Mouse (Mus musculus) lung, embryonic 16.5 days (tissue): ENCODE measurements around the gene Atp5g1. TPM values are rescaled to one million over a fixed set of nuclear protein-coding genes. Genes with fewer than 3 reads are reported as not detected.

ENCODE experiments used
- ATAC-seq: fragments of 200-750 bp; cut with Nextera tagmentation; 2 replicates; pipeline ENCODE4 v1.8.0; 2017; ENCODE audit warnings: low read depth, mild to moderate bottlenecking, moderate library complexity
- H3K27ac ChIP-seq: fragments of 300-500 bp; sonication (generic); 2 replicates; pipeline ENCODE4 v1.5.1; 2014; ENCODE audit warnings: mild to moderate bottlenecking, control low read depth, low read length
- H3K27me3 ChIP-seq: fragments of 300-500 bp; sonication (generic); 2 replicates; pipeline ENCODE4 v1.6.1; 2014; ENCODE audit warnings: low read depth, low read length, mixed read lengths; ENCODE audit not compliant: control insufficient read depth, insufficient read depth
- H3K36me3 ChIP-seq: fragments of 300-500 bp; sonication (generic); 2 replicates; pipeline ENCODE4 v1.6.1; 2014; ENCODE audit warnings: low read length; ENCODE audit not compliant: control insufficient read depth, insufficient read depth
- H3K4me1 ChIP-seq: fragments of 300-500 bp; sonication (generic); replicated peaks from 2 replicates; pipeline ENCODE4 v1.6.1; 2014; ENCODE audit warnings: low read length, mixed read lengths; ENCODE audit not compliant: control insufficient read depth, insufficient read depth
- H3K4me2 ChIP-seq: fragments of 300-500 bp; sonication (generic); 2 replicates; pipeline ENCODE4 v1.6.1; 2014; ENCODE audit warnings: low read depth, low read length, control low read depth
- H3K4me3 ChIP-seq: fragments of 300-500 bp; sonication (generic); 2 replicates; pipeline ENCODE4 v1.5.1; 2014; ENCODE audit warnings: mild to moderate bottlenecking, low read length, control low read depth
- H3K9ac ChIP-seq: fragments of 300-500 bp; sonication (generic); 2 replicates; pipeline ENCODE4 v1.6.1; 2014; ENCODE audit warnings: low read length, control low read depth
- H3K9me3 ChIP-seq: fragments of 300-500 bp; sonication (generic); 2 replicates; pipeline ENCODE4 v1.6.1; 2016; ENCODE audit warnings: low read length; ENCODE audit not compliant: control insufficient read depth
- WGBS: fragments of 180-500 bp; shearing (Covaris S2); extraction: QIAGEN DNeasy Blood & Tissue Kit; methylation state at CpG from one replicate; pipeline ENCODE4 v1.1.7; 2014; 5-methylcytosine and 5-hydroxymethylcytosine counted together
- polyA plus RNA-seq: library from polyadenylated mRNA; unstranded; fragments of >200 nt; fragmentation: Nextera tagmentation; extraction: Ambion mirVana; gene quantifications from 2 replicates; pipeline ENCODE4 v1.2.1, GENCODE M21; 2015

Atp5g1 gene
- polyA plus RNA-seq, 1 experiment from 2014 or later = 464 TPM

- Histone ChIP-seq H3K4me1 (peaks cover 13% of the 10 kb centered on the region), H3K9ac (peak overlapping the region; percentile 87), H3K36me3 (peaks cover 15% of the 10 kb centered on the region), H3K4me3 (peak overlapping the region; percentile 74), H3K27ac (peak overlapping the region; percentile 66), H3K9me3 (no peaks in the 10 kb centered on the region), H3K4me2 (peak overlapping the region; percentile 86), H3K27me3 (no peaks in the 10 kb centered on the region)
- no peak for ATAC-seq
- WGBS = under 1% methylated on average over 15 of the region's 15 CpGs
Measured at GRCm38 (mm10) chr11:96075177-96075508, 327 bp downstream of the Atp5g1 start.

GRCm38 (mm10) chr11:96074351-96075176, 906 bp downstream of the Atp5g1 start:
- H3K9me3 ChIP-seq = no peaks in the 10 kb centered on the region
- no peaks in the 10 kb centered on the region for H3K27me3 ChIP-seq
- H3K4me1 ChIP-seq = peaks cover 13% of the 10 kb centered on the region
- peak overlapping the region; percentile 74 for H3K4me3 ChIP-seq
- H3K9ac ChIP-seq = peak overlapping the region; percentile 87
- H3K4me2 ChIP-seq = peak overlapping the region; percentile 86
- 10% methylated on average over 17 of the region's 17 CpGs for WGBS
- peaks cover 15% of the 10 kb centered on the region for H3K36me3 ChIP-seq
- H3K27ac ChIP-seq = peak overlapping the region; percentile 66
- no peak for ATAC-seq

- Histone ChIP-seq H3K4me1 (peaks cover 13% of the 10 kb centered on the region), H3K9me3 (no peaks in the 10 kb centered on the region), H3K4me2 (no peak overlapping the region), H3K27ac (no peak overlapping the region), H3K4me3 (no peak overlapping the region), H3K36me3 (peaks cover 15% of the 10 kb centered on the region), H3K9ac (no peak overlapping the region; the same call in 1 of the 2 replicates), H3K27me3 (no peaks in the 10 kb centered on the region)
- WGBS = 76% methylated on average over 7 of the region's 9 CpGs
- ATAC-seq = no peak
Measured at GRCm38 (mm10) chr11:96073295-96073993, 2.0 kb downstream of the Atp5g1 start.

- H3K27me3 ChIP-seq = no peaks in the 10 kb centered on the region
- H3K4me3 ChIP-seq = no peak overlapping the region
- H3K4me1 ChIP-seq = peaks cover 11% of the 10 kb centered on the region
- WGBS = 92% methylated on average over 1 of the region's 1 CpGs
- no peak overlapping the region for H3K27ac ChIP-seq
- H3K4me2 ChIP-seq = no peak overlapping the region
- no peak for ATAC-seq
- H3K36me3 ChIP-seq = peaks cover 15% of the 10 kb centered on the region
- H3K9me3 ChIP-seq = no peaks in the 10 kb centered on the region
- H3K9ac ChIP-seq = no peak overlapping the region
Measured at GRCm38 (mm10) chr11:96071013-96071412, 4.5 kb downstream of the Atp5g1 start.

GRCm38 (mm10) chr11:96070353-96070752, 5.1 kb downstream of the Atp5g1 start:
- Histone ChIP-seq H3K9ac (no peak overlapping the region), H3K4me3 (no peak overlapping the region), H3K4me1 (peaks cover 15% of the 10 kb centered on the region), H3K27ac (no peak overlapping the region), H3K4me2 (no peak overlapping the region), H3K27me3 (no peaks in the 10 kb centered on the region), H3K9me3 (no peaks in the 10 kb centered on the region), H3K36me3 (peaks cover 15% of the 10 kb centered on the region)
- no peak for ATAC-seq
- 95% methylated on average over 7 of the region's 7 CpGs for WGBS

- Histone ChIP-seq H3K4me1 (peaks cover 12% of the 10 kb centered on the region), H3K27me3 (no peaks in the 10 kb centered on the region), H3K4me2 (no peak overlapping the region), H3K36me3 (peaks cover 15% of the 10 kb centered on the region), H3K4me3 (no peak overlapping the region), H3K27ac (no peak overlapping the region), H3K9ac (no peak overlapping the region), H3K9me3 (no peaks in the 10 kb centered on the region)
- WGBS = 56% methylated on average over 5 of the region's 5 CpGs
- no peak for ATAC-seq
Measured at GRCm38 (mm10) chr11:96068231-96068630, 7.2 kb downstream of the Atp5g1 start.

GRCm38 (mm10) chr11:96065215-96065911, 10.1 kb downstream of the Atp5g1 start, which contains the start of gene Ube2z:
Ube2z (minus strand) TSS chr11:96065388.
- Histone ChIP-seq H3K27ac (peak within 1 kb of the TSS; percentile 89), H3K4me3 (peak within 1 kb of the TSS; percentile 92), H3K4me2 (peak within 1 kb of the TSS; percentile 97), H3K27me3 (no peaks in the 10 kb centered on the region), H3K36me3 (peaks cover 7% of the 10 kb centered on the region), H3K9me3 (no peaks in the 10 kb centered on the region), H3K9ac (peak within 1 kb of the TSS; percentile 94), H3K4me1 (peaks cover 23% of the 10 kb centered on the region)
- WGBS = 5% methylated on average over 41 of the region's 50 CpGs
- ATAC-seq = peak; percentile 99

GRCm38 (mm10) chr11:96064521-96065214, 10.8 kb downstream of the Atp5g1 start:
- Histone ChIP-seq H3K9ac (peak overlapping the region; percentile 94), H3K27me3 (no peaks in the 10 kb centered on the region), H3K4me1 (peaks cover 23% of the 10 kb centered on the region), H3K36me3 (peaks cover 7% of the 10 kb centered on the region), H3K27ac (peak overlapping the region; percentile 89), H3K4me3 (peak overlapping the region; percentile 92), H3K4me2 (peak overlapping the region; percentile 97), H3K9me3 (no peaks in the 10 kb centered on the region)
- WGBS = under 1% methylated on average over 52 of the region's 64 CpGs
- ATAC-seq = peak; percentile 63
